In genomic region chr2:93421320-93421719, GRCm38 (mm10) we compare ENCODE assay signal across 8 mouse cellular contexts. TPM values are rescaled to one million over a fixed set of nuclear protein-coding genes. Genes with fewer than 3 reads are reported as not detected.
DNase-seq lines count a peak whose midpoint lies in the region; ATAC-seq and TF ChIP-seq lines count a peak whose summit lies in the region.

No protein-coding gene starts in this region.

- ATAC-seq in granulocyte monocyte progenitor cell, adult 5-6 weeks (replicated peaks; ENCODE audit: poor library complexity, severe bottlenecking), result peak; percentile 66

- TF ChIP-seq CTCF in lung, adult 2 months (IDR thresholded peaks at IDR 0.05; ENCODE audit: insufficient read depth, low read length), result peak; percentile 87

- no peak overlapping the region for H3K4me3 ChIP-seq in lung, adult 2 months (replicated peaks; ENCODE audit: extremely low read depth, low read depth, low read length)

- no peaks in the 10 kb centered on the region for H3K4me1 ChIP-seq in lung, adult 2 months (ENCODE audit: control insufficient read depth, insufficient read depth, low read length)

- no peak for TF ChIP-seq POLR2A in lung, adult 2 months (IDR thresholded peaks at IDR 0.05; ENCODE audit: borderline replicate concordance, extremely low read depth, low read depth, low read length)

- WGBS in large intestine, adult 2 months, result 30% methylated on average over 7 of the region's 7 CpGs
- WGBS in lung, adult 2 months, result 36% methylated on average over 7 of the region's 7 CpGs

- DNase-seq in B cell, adult 2 months, result peak; percentile 84
- peak; percentile 59 for DNase-seq in Muller cell, postnatal 12 days (ENCODE audit: inconsistent ontology term)
- DNase-seq in cerebellum, postnatal 10 days, result peak; percentile 89
- peak; percentile 64 for DNase-seq in large intestine, adult 2 months (ENCODE audit: low read depth, low spot score)
- peak; percentile 82 for DNase-seq in lung, adult 2 months
- DNase-seq in right cerebral cortex, postnatal 14 days, result peak; percentile 86
- DNase-seq in urinary bladder, postnatal 10 days (ENCODE audit: low spot score), result peak; percentile 49

RNA-seq across cellular contexts. Expression of gene Cd82, which starts 41.6 kb away (rescaled TPM):
- total RNA-seq in granulocyte monocyte progenitor cell, adult 5-6 weeks (2014; fragmentation: Nextera tagmentation), result 17.7 and 22.8 TPM in 2 replicates
- total RNA-seq in granulocyte monocyte progenitor cell, adult 5-6 weeks (2017), result 11.3 and 23.5 TPM in 2 replicates
- 370 and 430 TPM in 2 replicates for polyA plus RNA-seq in large intestine, adult 2 months (2012; rRNA removed)
- 170 and 176 TPM in 2 replicates for polyA plus RNA-seq in lung, adult 2 months (2012; rRNA removed)
